Mouse (Mus musculus): ENCODE results near the gene Prkrip1. TPM values are rescaled to one million over a fixed set of nuclear protein-coding genes. Genes with fewer than 3 reads are reported as not detected.
"Not testable (repeated sequence)": the region's sequence is repeated elsewhere in the genome, so short reads cannot be mapped to it uniquely, and the experiment has no call there.

Gene Prkrip1
- polyA plus RNA-seq, 1 experiment from 2014 or later: 30.6 TPM

GRCm38 (mm10) chr5:136163807-136164474, 34.8 kb downstream of the Prkrip1 start:
- no peak for TF ChIP-seq CTCF (IDR thresholded peaks at IDR 0.05; ENCODE audit: low read depth)
- no peak for TF ChIP-seq EP300 (optimal IDR thresholded peaks at IDR 0.05)

GRCm38 (mm10) chr5:136160084-136160483, 38.7 kb downstream of the Prkrip1 start:
- not testable (repeated sequence) for H3K27me3 ChIP-seq (ENCODE audit: control insufficient read depth, insufficient read depth, low read length); H3K9ac ChIP-seq (ENCODE audit: low read length); ATAC-seq (ENCODE audit: low FRiP score, low TSS enrichment); H3K36me3 ChIP-seq (ENCODE audit: control insufficient read depth, insufficient read depth, low read length); H3K4me1 ChIP-seq (replicated peaks; ENCODE audit: control insufficient read depth, insufficient read depth); H3K4me2 ChIP-seq (replicated peaks; ENCODE audit: low read depth); DNase-seq (ENCODE audit: low spot score); H3K27ac ChIP-seq (replicated peaks); H3K9me3 ChIP-seq (ENCODE audit: control insufficient read depth, low read length); H3K4me3 ChIP-seq (ENCODE audit: low read depth, low read length)
- WGBS: 89% methylated on average over 11 of the region's 12 CpGs

More at GRCm38 (mm10) chr5:136163807-136164474, 34.8 kb downstream of the Prkrip1 start:
- no peak overlapping the region for H3K27ac ChIP-seq (replicated peaks)
- H3K4me1 ChIP-seq (replicated peaks; ENCODE audit: control insufficient read depth, insufficient read depth): no peaks in the 10 kb centered on the region
- no peak overlapping the region for H3K4me2 ChIP-seq (replicated peaks; ENCODE audit: low read depth)
- no peak overlapping the region for H3K9ac ChIP-seq (ENCODE audit: low read length)
- no peaks in the 10 kb centered on the region for H3K9me3 ChIP-seq (ENCODE audit: control insufficient read depth, low read length)
- no peak for DNase-seq (ENCODE audit: low spot score)
- WGBS: 80% methylated on average over 11 of the region's 11 CpGs
- no peaks in the 10 kb centered on the region for H3K27me3 ChIP-seq (ENCODE audit: control insufficient read depth, insufficient read depth, low read length)
- no peaks in the 10 kb centered on the region for H3K36me3 ChIP-seq (ENCODE audit: control insufficient read depth, insufficient read depth, low read length)
- no peak overlapping the region for H3K4me3 ChIP-seq (ENCODE audit: low read depth, low read length)
- no peak; the same call in 1 of the 2 replicates for ATAC-seq (ENCODE audit: low FRiP score, low TSS enrichment)

- TF ChIP-seq EP300 (optimal IDR thresholded peaks at IDR 0.05) (no peak), CTCF (IDR thresholded peaks at IDR 0.05; ENCODE audit: low read depth) (no peak)
- Histone ChIP-seq H3K9ac (ENCODE audit: low read length) (no peak overlapping the region), H3K4me2 (replicated peaks; ENCODE audit: low read depth) (no peak overlapping the region), H3K27me3 (ENCODE audit: control insufficient read depth, insufficient read depth, low read length) (no peaks in the 10 kb centered on the region), H3K36me3 (ENCODE audit: control insufficient read depth, insufficient read depth, low read length) (no peaks in the 10 kb centered on the region), H3K4me3 (ENCODE audit: low read depth, low read length) (no peak overlapping the region), H3K4me1 (replicated peaks; ENCODE audit: control insufficient read depth, insufficient read depth) (no peaks in the 10 kb centered on the region), H3K27ac (replicated peaks) (no peak overlapping the region), H3K9me3 (ENCODE audit: control insufficient read depth, low read length) (no peaks in the 10 kb centered on the region)
- no peak for ATAC-seq (ENCODE audit: low FRiP score, low TSS enrichment)
- 82% methylated on average over 5 of the region's 5 CpGs for WGBS
- DNase-seq (ENCODE audit: low spot score): no peak
These were observed 43.4 kb downstream of the Prkrip1 start for GRCm38 (mm10) chr5:136155399-136155798.

- Histone ChIP-seq H3K9ac (ENCODE audit: low read length) (no peak overlapping the region), H3K27ac (replicated peaks) (no peak overlapping the region), H3K36me3 (ENCODE audit: control insufficient read depth, insufficient read depth, low read length) (no peaks in the 10 kb centered on the region), H3K4me3 (ENCODE audit: low read depth, low read length) (no peak overlapping the region), H3K4me1 (replicated peaks; ENCODE audit: control insufficient read depth, insufficient read depth) (no peaks in the 10 kb centered on the region), H3K4me2 (replicated peaks; ENCODE audit: low read depth) (no peak overlapping the region), H3K27me3 (ENCODE audit: control insufficient read depth, insufficient read depth, low read length) (no peaks in the 10 kb centered on the region), H3K9me3 (ENCODE audit: control insufficient read depth, low read length) (no peaks in the 10 kb centered on the region)
- no peak for TF ChIP-seq EP300 (optimal IDR thresholded peaks at IDR 0.05)
- no peak for TF ChIP-seq CTCF (IDR thresholded peaks at IDR 0.05; ENCODE audit: low read depth)
- DNase-seq (ENCODE audit: low spot score): no peak
- WGBS: 58% methylated on average over 8 of the region's 8 CpGs
- no peak for ATAC-seq (ENCODE audit: low FRiP score, low TSS enrichment)
These were observed 46.4 kb downstream of the Prkrip1 start for GRCm38 (mm10) chr5:136152365-136152764.

- H3K4me3 ChIP-seq (ENCODE audit: low read depth, low read length); DNase-seq (ENCODE audit: low spot score); H3K9me3 ChIP-seq (ENCODE audit: control insufficient read depth, low read length); H3K4me2 ChIP-seq (replicated peaks; ENCODE audit: low read depth); H3K27me3 ChIP-seq (ENCODE audit: control insufficient read depth, insufficient read depth, low read length); H3K4me1 ChIP-seq (replicated peaks; ENCODE audit: control insufficient read depth, insufficient read depth); H3K9ac ChIP-seq (ENCODE audit: low read length); H3K36me3 ChIP-seq (ENCODE audit: control insufficient read depth, insufficient read depth, low read length); ATAC-seq (ENCODE audit: low FRiP score, low TSS enrichment); H3K27ac ChIP-seq (replicated peaks): not testable (repeated sequence)
- WGBS: 66% methylated on average over 5 of the region's 5 CpGs
These were observed 49.6 kb downstream of the Prkrip1 start for GRCm38 (mm10) chr5:136149134-136149576.

- Histone ChIP-seq H3K9me3 (ENCODE audit: control insufficient read depth, low read length) (no peaks in the 10 kb centered on the region), H3K27ac (replicated peaks) (no peak overlapping the region), H3K27me3 (ENCODE audit: control insufficient read depth, insufficient read depth, low read length) (no peaks in the 10 kb centered on the region), H3K36me3 (ENCODE audit: control insufficient read depth, insufficient read depth, low read length) (no peaks in the 10 kb centered on the region), H3K4me1 (replicated peaks; ENCODE audit: control insufficient read depth, insufficient read depth) (no peaks in the 10 kb centered on the region), H3K4me3 (ENCODE audit: low read depth, low read length) (no peak overlapping the region), H3K4me2 (replicated peaks; ENCODE audit: low read depth) (no peak overlapping the region), H3K9ac (ENCODE audit: low read length) (no peak overlapping the region)
- DNase-seq (ENCODE audit: low spot score): no peak
- WGBS: 68% methylated on average over 8 of the region's 8 CpGs
- no peak for TF ChIP-seq CTCF (IDR thresholded peaks at IDR 0.05; ENCODE audit: low read depth)
- TF ChIP-seq EP300 (optimal IDR thresholded peaks at IDR 0.05): no peak
- ATAC-seq (ENCODE audit: low FRiP score, low TSS enrichment): no peak
These were observed 51.1 kb downstream of the Prkrip1 start for GRCm38 (mm10) chr5:136147704-136148103.
